Mouse (Mus musculus) intestine, embryonic 14.5 days (tissue): ENCODE measurements around the gene Tent5b. TPM values are rescaled to one million over a fixed set of nuclear protein-coding genes. Genes with fewer than 3 reads are reported as not detected.
A peak's percentile ranks its signal among the peaks of the same experiment; 100 is the strongest.
"Not testable (repeated sequence)": the region's sequence is repeated elsewhere in the genome, so short reads cannot be mapped to it uniquely, and the experiment has no call there.

ENCODE experiments used
- ATAC-seq: fragments of 200-750 bp; cut with Nextera tagmentation; replicated peaks from 2 replicates; pipeline ENCODE4 v1.8.0; 2017; ENCODE audit warnings: low read depth, moderate number of reproducible peaks, moderate TSS enrichment, moderate library complexity; ENCODE audit not compliant: low FRiP score, low TSS enrichment
- DNase-seq: peaks from one replicate; pipeline ENCODE4 v3.0.0-alpha.2; 2018; ENCODE audit warnings: low spot score
- H3K27ac ChIP-seq: fragments of 300-500 bp; sonication (generic); 2 replicates; pipeline ENCODE4 v1.5.1; 2014; ENCODE audit warnings: low read depth, mild to moderate bottlenecking, control low read depth
- H3K27me3 ChIP-seq: fragments of 300-500 bp; sonication (generic); replicated peaks from 2 replicates; pipeline ENCODE4 v1.6.1; 2014; ENCODE audit warnings: low read length, control low read depth; ENCODE audit not compliant: control insufficient read depth, insufficient read depth
- H3K36me3 ChIP-seq: fragments of 300-500 bp; sonication (generic); 2 replicates; pipeline ENCODE4 v1.6.1; 2014; ENCODE audit warnings: low read length, control low read depth; ENCODE audit not compliant: control insufficient read depth, insufficient read depth
- H3K4me1 ChIP-seq: fragments of 300-500 bp; sonication (generic); replicated peaks from 2 replicates; pipeline ENCODE4 v1.6.1; 2014; ENCODE audit warnings: low read length, control low read depth, mixed read lengths; ENCODE audit not compliant: control insufficient read depth, insufficient read depth
- H3K4me2 ChIP-seq: fragments of 300-500 bp; sonication (generic); 2 replicates; pipeline ENCODE4 v1.6.1; 2014; ENCODE audit warnings: low read length
- H3K4me3 ChIP-seq: fragments of 300-500 bp; sonication (generic); 2 replicates; pipeline ENCODE4 v1.5.1; 2014; ENCODE audit warnings: low read depth, low read length, control low read depth, mixed read lengths
- H3K9ac ChIP-seq: fragments of 300-500 bp; sonication (generic); 2 replicates; pipeline ENCODE4 v1.6.1; 2014; ENCODE audit warnings: mild to moderate bottlenecking, low read length
- H3K9me3 ChIP-seq: fragments of 300-500 bp; sonication (generic); 2 replicates; pipeline ENCODE4 v1.6.1; 2016; ENCODE audit warnings: low read length, control low read depth; ENCODE audit not compliant: control insufficient read depth
- WGBS: fragments of 180-500 bp; shearing (Covaris S2); extraction: QIAGEN DNeasy Blood & Tissue Kit; methylation state at CpG from one replicate; pipeline ENCODE4 v1.1.7; 2014; 5-methylcytosine and 5-hydroxymethylcytosine counted together
- polyA plus RNA-seq: library from polyadenylated mRNA; unstranded; fragments of >200 nt; fragmentation: Nextera tagmentation; extraction: Ambion mirVana; gene quantifications from 2 replicates; pipeline ENCODE4 v1.2.1, GENCODE M21; 2014

The Tent5b gene
- polyA plus RNA-seq, 1 experiment from 2014 or later = 0.23 TPM

DNA sequence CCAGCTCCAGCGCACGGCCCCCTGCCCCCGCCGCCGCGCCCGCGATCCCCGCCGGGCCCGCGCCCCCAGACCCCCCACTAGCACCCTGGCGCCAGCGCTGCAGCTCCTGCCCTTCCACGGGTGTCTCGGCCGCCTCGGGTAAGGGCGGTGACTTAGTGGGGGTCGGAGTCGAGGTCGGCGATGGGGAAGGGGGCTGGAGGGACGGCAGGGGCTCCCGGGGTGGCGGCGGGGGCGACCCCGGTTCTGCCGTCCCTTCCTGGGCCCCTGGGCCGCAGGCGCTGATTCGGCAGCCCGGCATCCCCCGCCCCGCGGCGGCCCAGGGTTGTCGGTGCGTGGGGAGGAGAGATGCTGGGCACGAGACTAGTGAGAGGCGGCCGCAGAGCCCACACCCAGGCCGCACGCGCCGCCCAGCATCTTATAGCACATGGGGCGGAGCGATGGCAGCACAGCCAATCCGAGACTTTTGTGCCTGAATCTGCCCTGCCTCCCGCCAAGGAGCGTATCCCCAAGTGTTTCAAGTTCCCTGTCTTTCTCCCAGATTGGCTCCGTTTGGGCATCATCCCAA is 18.3 kb downstream of the Tent5b start, which contains the start of gene Trnp1:
Gene Trnp1, minus strand, starts transcription at position 391 of the 565 bp plus-strand sequence.
- no peak within 1 kb of the TSS for H3K27ac ChIP-seq
- 1% methylated on average over 53 of the region's 53 CpGs for WGBS
- peak within 1 kb of the TSS; percentile 51 for H3K4me3 ChIP-seq
- H3K27me3 ChIP-seq = peaks cover 82% of the 10 kb centered on the region
- ATAC-seq (peak; percentile 84), DNase-seq (peak; percentile 85)
- H3K9ac ChIP-seq = peak within 1 kb of the TSS; percentile 48
- peak within 1 kb of the TSS; percentile 99 for H3K4me2 ChIP-seq
- H3K9me3 ChIP-seq = no peaks in the 10 kb centered on the region
- H3K4me1 ChIP-seq = peaks cover 9% of the 10 kb centered on the region; the same call in 1 of the 2 replicates
- H3K36me3 ChIP-seq = no peaks in the 10 kb centered on the region

DNA sequence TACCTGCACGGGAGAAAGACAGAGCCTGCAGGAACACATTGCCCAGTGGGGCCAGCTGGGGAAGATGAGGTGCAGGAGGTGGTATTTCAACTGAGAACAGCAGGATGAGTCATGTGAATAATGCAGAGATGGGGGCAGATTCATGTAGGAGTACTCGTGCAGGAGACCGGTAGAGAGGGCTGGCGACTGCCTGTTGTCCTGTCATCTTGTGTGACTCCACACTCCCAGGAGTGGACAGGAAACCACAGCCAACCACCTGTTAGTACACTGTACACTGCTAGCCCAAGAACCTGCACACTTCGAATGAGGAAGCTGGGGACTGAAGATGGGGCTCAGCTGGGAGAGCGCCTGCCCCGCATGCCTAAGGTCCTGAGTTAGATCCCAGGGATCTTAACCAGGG is 21.6 kb downstream of the Tent5b start:
- peaks cover 64% of the 10 kb centered on the region for H3K27me3 ChIP-seq
- WGBS = 54% methylated on average over 7 of the region's 7 CpGs
- H3K9me3 ChIP-seq = no peaks in the 10 kb centered on the region
- peaks cover 9% of the 10 kb centered on the region; the same call in 1 of the 2 replicates for H3K4me1 ChIP-seq
- H3K9ac ChIP-seq = no peak overlapping the region
- ATAC-seq = no peak
- H3K4me3 ChIP-seq = no peak overlapping the region
- H3K4me2 ChIP-seq = no peak overlapping the region
- H3K36me3 ChIP-seq = no peaks in the 10 kb centered on the region
- H3K27ac ChIP-seq = no peak overlapping the region
- no peak for DNase-seq

DNA sequence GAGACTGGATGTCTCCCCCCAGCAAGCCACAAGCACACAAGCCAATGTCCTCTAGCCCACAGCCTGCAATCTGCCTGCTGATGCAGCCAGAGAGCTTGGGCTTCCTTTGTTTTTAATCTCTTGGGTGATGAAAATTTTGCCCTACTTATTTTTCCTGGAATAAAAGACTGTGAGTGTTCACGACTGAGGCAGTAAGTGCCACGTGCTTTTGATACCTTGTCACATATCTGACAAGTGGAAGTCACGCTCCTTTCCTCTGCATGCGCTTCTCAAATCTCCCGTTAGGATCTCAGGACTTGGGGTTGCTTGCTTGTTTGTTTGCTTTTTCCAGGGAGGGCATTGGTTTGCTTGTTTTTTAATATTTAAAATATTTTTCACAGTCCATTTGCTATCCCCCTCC is 24.4 kb downstream of the Tent5b start:
- no peak for DNase-seq
- no peaks in the 10 kb centered on the region for H3K9me3 ChIP-seq

DNA sequence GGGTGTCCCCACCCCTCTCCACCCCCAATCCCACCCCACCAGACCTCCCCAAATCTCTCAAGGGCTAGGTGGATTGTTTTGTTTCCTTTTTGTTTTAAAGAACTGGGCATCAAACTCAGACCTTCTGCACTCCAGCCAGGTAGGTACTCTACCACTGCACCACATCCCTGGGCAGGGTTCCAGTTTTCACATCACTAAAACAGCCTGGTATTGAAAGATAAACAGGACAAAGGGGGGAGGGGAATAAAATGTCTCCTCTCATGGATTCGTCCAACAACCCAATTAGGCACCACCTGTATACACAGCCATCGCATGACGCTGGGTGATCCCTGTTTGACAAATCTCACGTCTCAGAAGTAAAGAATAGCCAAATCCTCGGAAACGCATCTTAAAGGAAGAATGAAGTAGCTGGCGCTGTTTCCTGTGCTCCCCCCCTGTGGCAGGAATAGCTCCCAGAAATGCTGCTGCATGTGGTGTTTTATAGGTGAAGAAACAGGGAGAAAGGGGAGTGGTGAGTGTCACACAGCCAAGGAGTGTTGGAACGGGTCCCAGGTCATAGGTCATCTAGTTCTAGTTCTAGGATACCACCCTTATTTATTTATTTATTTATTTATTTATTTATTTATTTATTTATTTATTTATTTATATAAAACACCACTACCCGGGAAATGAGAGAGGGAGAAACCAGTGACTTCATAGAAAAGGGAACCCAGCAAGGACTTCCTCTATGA is 25.0 kb downstream of the Tent5b start:
- Histone ChIP-seq H3K27me3 (peaks cover 31% of the 10 kb centered on the region), H3K9ac (no peak overlapping the region), H3K9me3 (no peaks in the 10 kb centered on the region), H3K4me3 (no peak overlapping the region), H3K4me2 (no peak overlapping the region), H3K4me1 (no peaks in the 10 kb centered on the region), H3K36me3 (no peaks in the 10 kb centered on the region), H3K27ac (no peak overlapping the region)
- no peak for ATAC-seq
- DNase-seq = no peak
- WGBS = 61% methylated on average over 9 of the region's 9 CpGs

More for the DNA sequence above, 24.4 kb downstream of the Tent5b start:
- ATAC-seq = no peak
- Histone ChIP-seq H3K4me3 (no peak overlapping the region), H3K4me2 (no peak overlapping the region), H3K36me3 (no peaks in the 10 kb centered on the region), H3K27me3 (peaks cover 37% of the 10 kb centered on the region), H3K4me1 (no peaks in the 10 kb centered on the region), H3K27ac (no peak overlapping the region), H3K9ac (no peak overlapping the region)
- 58% methylated on average over 5 of the region's 5 CpGs for WGBS

DNA sequence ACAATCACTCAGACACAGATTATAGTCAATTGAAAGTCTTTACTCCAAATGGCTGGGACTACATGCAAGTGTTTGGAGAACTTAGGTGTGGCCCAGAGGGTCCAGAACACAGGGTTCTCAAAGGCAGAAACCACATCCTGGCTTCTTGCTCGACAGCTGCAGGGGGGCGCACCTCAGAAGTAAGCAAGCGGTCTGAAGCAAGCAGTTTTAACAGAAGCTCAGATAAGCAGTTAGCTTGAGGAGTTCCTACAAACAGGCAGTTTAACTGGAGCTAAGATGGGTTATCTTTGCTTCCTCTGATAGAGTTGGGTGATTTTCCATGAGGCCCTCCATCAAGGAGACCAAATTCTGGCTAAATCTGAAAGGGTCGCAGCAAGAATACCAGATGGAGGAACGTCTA is 26.6 kb downstream of the Tent5b start:
- no peaks in the 10 kb centered on the region for H3K36me3 ChIP-seq
- 70% methylated on average over 5 of the region's 5 CpGs for WGBS
- H3K4me2 ChIP-seq = no peak overlapping the region

DNA sequence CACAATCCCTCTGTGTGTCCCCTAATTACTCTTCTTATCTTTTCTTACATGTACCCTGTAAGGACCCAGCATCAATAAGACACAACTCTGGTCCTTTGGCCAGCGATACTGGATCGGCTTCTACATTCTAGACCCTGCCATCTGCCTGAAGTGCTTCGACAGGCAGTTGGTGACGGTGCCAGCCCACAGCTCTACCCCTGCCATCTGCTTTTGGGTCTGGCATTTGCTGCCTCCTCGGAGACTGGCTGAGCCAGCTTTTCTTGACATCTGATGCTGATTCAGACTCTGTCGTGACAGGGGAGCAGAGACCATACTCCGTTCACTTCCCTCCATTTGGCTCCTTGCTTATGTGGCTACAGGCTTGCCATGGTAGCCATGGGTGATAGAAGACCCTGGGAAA is 29.1 kb downstream of the Tent5b start:
- 87% methylated on average over 7 of the region's 7 CpGs for WGBS
- DNase-seq (no peak), ATAC-seq (no peak)
- Histone ChIP-seq H3K27ac (no peak overlapping the region), H3K4me2 (no peak overlapping the region), H3K27me3 (peaks cover 4% of the 10 kb centered on the region; the same call in 1 of the 2 replicates), H3K9ac (no peak overlapping the region), H3K4me3 (no peak overlapping the region), H3K9me3 (no peaks in the 10 kb centered on the region), H3K36me3 (no peaks in the 10 kb centered on the region), H3K4me1 (no peaks in the 10 kb centered on the region)

More for the DNA sequence above, 26.6 kb downstream of the Tent5b start:
- Histone ChIP-seq H3K9ac (no peak overlapping the region), H3K4me3 (no peak overlapping the region), H3K9me3 (no peaks in the 10 kb centered on the region), H3K4me1 (no peaks in the 10 kb centered on the region), H3K27ac (no peak overlapping the region), H3K27me3 (peaks cover 15% of the 10 kb centered on the region)
- no peak for DNase-seq
- ATAC-seq = no peak

DNA sequence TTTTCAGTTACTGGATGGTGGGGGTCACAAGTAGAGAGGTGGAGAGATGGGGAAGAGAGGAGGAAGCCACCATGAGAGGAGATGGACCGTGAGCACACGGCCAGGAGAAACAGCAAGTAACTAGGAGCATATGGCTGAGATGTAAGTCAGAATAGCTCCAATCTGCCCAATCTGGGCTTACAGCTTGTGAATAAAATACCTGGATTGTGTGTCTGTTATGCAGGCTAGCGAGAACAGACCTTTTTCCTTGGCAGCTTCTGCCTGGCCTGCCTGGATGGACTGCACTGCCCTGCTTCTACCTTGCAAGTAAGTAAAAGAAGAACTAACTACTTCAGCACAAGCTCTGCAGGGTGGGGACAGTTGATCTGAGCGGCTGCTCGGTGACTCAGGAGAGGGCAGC is 31.1 kb downstream of the Tent5b start:
- no peak for ATAC-seq
- 71% methylated on average over 5 of the region's 5 CpGs for WGBS

DNA sequence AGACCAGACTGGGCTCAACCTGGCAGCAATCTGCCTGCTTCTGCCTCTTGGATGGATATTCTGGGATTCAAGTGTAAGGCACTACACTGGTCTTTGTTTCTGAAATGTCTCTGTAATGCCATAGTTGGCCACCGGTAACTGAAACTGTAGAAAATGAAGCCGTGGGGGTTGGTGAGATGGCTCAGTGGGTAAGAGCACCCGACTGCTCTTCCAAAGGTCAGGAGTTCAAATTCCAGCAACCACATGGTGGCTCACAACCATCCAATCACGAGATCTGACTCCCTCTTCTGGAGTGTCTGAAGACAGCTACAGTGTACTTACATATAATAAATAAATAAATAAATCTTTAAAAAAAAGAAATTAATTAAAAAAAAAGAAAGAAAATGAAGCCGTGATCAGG is 32.6 kb downstream of the Tent5b start:
- ATAC-seq, H3K4me3 ChIP-seq, H3K36me3 ChIP-seq, H3K27ac ChIP-seq, H3K9ac ChIP-seq, H3K27me3 ChIP-seq, H3K4me1 ChIP-seq, DNase-seq, H3K4me2 ChIP-seq, H3K9me3 ChIP-seq: not testable (repeated sequence)
- 52% methylated on average over 4 of the region's 5 CpGs for whole genome bisulfite sequencing

More for the DNA sequence above, 31.1 kb downstream of the Tent5b start:
- no peak overlapping the region for H3K9ac ChIP-seq
- H3K4me2 ChIP-seq = no peak overlapping the region
- H3K27me3 ChIP-seq = no peaks in the 10 kb centered on the region
- no peak overlapping the region for H3K4me3 ChIP-seq
- no peaks in the 10 kb centered on the region for H3K36me3 ChIP-seq
- H3K9me3 ChIP-seq = no peaks in the 10 kb centered on the region
- no peak overlapping the region for H3K27ac ChIP-seq
- H3K4me1 ChIP-seq = no peaks in the 10 kb centered on the region
- no peak for DNase-seq
